Comparison of ENCODE assay signal across 20 mouse cellular contexts in the genomic region with DNA sequence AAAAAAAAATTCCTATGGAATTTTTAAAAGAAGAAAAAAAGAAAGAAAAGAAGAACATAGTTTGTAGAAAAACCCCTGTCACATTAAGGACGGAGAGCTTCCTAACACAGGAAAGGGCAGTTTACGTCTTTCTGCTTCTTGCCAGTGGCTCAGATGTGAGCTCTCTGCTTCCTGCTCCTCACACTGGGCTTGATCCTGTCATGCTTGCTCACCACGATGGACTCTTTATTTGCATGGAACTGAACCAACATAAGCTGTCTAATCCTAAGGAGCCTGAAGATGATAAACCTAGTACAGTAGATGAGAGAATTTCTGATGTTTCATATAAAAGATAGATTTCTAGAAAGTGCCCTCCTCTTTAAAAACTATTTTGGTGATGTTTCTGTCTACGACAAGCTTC.
"Had no signal": no experiment of that assay in that cellular context is flagged by ENCODE, and none has a peak within 500 bp of the region (broad histone marks: within the 10 kb centered on the region; RNA-seq: fewer than 3 reads in every experiment).

No protein-coding gene starts in this region.

- H3K27ac ChIP-seq: kidney, postnatal 0 days; layer of hippocampus, adult 2 months; left cerebral cortex, adult 2 months; limb, embryonic 12.5 days; limb, embryonic 15.5 days; liver, embryonic 14.5 days; lung, embryonic 15.5 days; neural tube, embryonic 13.5 days had no signal

- ATAC-seq: intestine, postnatal 0 days; liver, postnatal 0 days had no signal

- H3K27me3 ChIP-seq: limb, embryonic 12.5 days; limb, embryonic 15.5 days; lung, embryonic 15.5 days; neural tube, embryonic 13.5 days had no signal

- DNase-seq: kidney, postnatal 25 days; layer of hippocampus, adult 9-11 months; layer of hippocampus, postnatal 36 days; liver, postnatal 0 days; lung, postnatal 14 days; lung, postnatal 4 days; midbrain, embryonic 14.5 days; thymus, adult 18-20 months; thymus, postnatal 36 days had no signal

- H3K4me2 ChIP-seq: limb, embryonic 12.5 days; limb, embryonic 15.5 days; liver, embryonic 11.5 days; lung, embryonic 15.5 days; midbrain, embryonic 11.5 days; neural tube, embryonic 13.5 days had no signal

- H3K36me3 ChIP-seq: limb, embryonic 12.5 days; limb, embryonic 15.5 days; lung, embryonic 15.5 days; neural tube, embryonic 13.5 days had no signal

- H3K9ac ChIP-seq: limb, embryonic 12.5 days; limb, embryonic 15.5 days; liver, embryonic 14.5 days; liver, postnatal 0 days; lung, embryonic 15.5 days; neural tube, embryonic 13.5 days had no signal

- H3K9me3 ChIP-seq: limb, embryonic 12.5 days; limb, embryonic 15.5 days; lung, embryonic 15.5 days; neural tube, embryonic 13.5 days had no signal

- H3K4me3 ChIP-seq: layer of hippocampus, adult 2 months; left cerebral cortex, adult 2 months; limb, embryonic 12.5 days; limb, embryonic 15.5 days; lung, embryonic 15.5 days; neural tube, embryonic 13.5 days had no signal
